Mouse (Mus musculus): ENCODE measurements around the gene B4galt5.

B4galt5 gene

GRCm38 (mm10) chr2:167363272-167364045, 14.5 kb upstream of the B4galt5 start:
- in situ Hi-C loops (cut with MboI; ENCODE audit: unreplicated experiment in 2 of 2): no loop called here

GRCm38 (mm10) chr2:167358499-167358898, 9.5 kb upstream of the B4galt5 start:
- in situ Hi-C loops (cut with MboI; ENCODE audit: unreplicated experiment in 2 of 2): no loop called here

- in situ Hi-C loops (cut with MboI; ENCODE audit: unreplicated experiment in 2 of 2): no loop called here
These were observed 7.9 kb upstream of the B4galt5 start for GRCm38 (mm10) chr2:167356885-167357284.

- in situ Hi-C loops (cut with MboI; ENCODE audit: unreplicated experiment in 2 of 2): no loop called here
These were observed 5.7 kb upstream of the B4galt5 start for GRCm38 (mm10) chr2:167354611-167355165.

GRCm38 (mm10) chr2:167354046-167354445, 5.1 kb upstream of the B4galt5 start:
- in situ Hi-C loops (cut with MboI; ENCODE audit: unreplicated experiment in 2 of 2): no loop called here

- in situ Hi-C loops (cut with MboI; ENCODE audit: unreplicated experiment in 2 of 2): no loop called here
These were observed 3.5 kb upstream of the B4galt5 start for GRCm38 (mm10) chr2:167352496-167352895.

GRCm38 (mm10) chr2:167351371-167351951, 2.5 kb upstream of the B4galt5 start:
- in situ Hi-C loops (cut with MboI; ENCODE audit: unreplicated experiment in 2 of 2): no loop called here

- in situ Hi-C loops (cut with MboI; ENCODE audit: unreplicated experiment in 2 of 2): no loop called here
These were observed 1.2 kb upstream of the B4galt5 start for GRCm38 (mm10) chr2:167350126-167350650.

- in situ Hi-C loops (cut with MboI; ENCODE audit: unreplicated experiment in 2 of 2): loop anchor here in 1 of 2 experiments (5.0 kb wide), 2 partner anchors 68 to 72 kb away; no protein-coding TSS in a partner anchor
These were observed 427 bp upstream of the B4galt5 start for GRCm38 (mm10) chr2:167349283-167349936.

- in situ Hi-C loops (cut with MboI; ENCODE audit: unreplicated experiment in 2 of 2): loop anchor here in 1 of 2 experiments (5.0 kb wide), 2 partner anchors 69 to 71 kb away; no protein-coding TSS in a partner anchor
These were observed 1.0 kb downstream of the B4galt5 start for GRCm38 (mm10) chr2:167347991-167348375.

GRCm38 (mm10) chr2:167347361-167347760, 1.6 kb downstream of the B4galt5 start:
- in situ Hi-C loops (cut with MboI; ENCODE audit: unreplicated experiment in 2 of 2): loop anchor here in 1 of 2 experiments (5.0 kb wide), 2 partner anchors 70 kb away; no protein-coding TSS in a partner anchor

- in situ Hi-C loops (cut with MboI; ENCODE audit: unreplicated experiment in 2 of 2): loop anchor here in 1 of 2 experiments (5.0 kb wide), 2 partner anchors 68 to 72 kb away; no protein-coding TSS in a partner anchor
These were observed 3.3 kb downstream of the B4galt5 start for GRCm38 (mm10) chr2:167345508-167346164.

- in situ Hi-C loops (cut with MboI; ENCODE audit: unreplicated experiment in 2 of 2): loop anchor here (5.0 kb wide), 2 partner anchors 68 to 72 kb away; no protein-coding TSS in a partner anchor
These were observed 4.0 kb downstream of the B4galt5 start for GRCm38 (mm10) chr2:167344871-167345507.

- in situ Hi-C loops (cut with MboI; ENCODE audit: unreplicated experiment in 2 of 2): loop anchor here in 1 of 2 experiments (5.0 kb wide), 1 partner anchor 74 kb away; no protein-coding TSS in a partner anchor
These were observed 5.4 kb downstream of the B4galt5 start for GRCm38 (mm10) chr2:167343369-167344140.

- in situ Hi-C loops (cut with MboI; ENCODE audit: unreplicated experiment in 2 of 2): loop anchor here in 1 of 2 experiments (5.0 kb wide), 1 partner anchor 74 kb away; no protein-coding TSS in a partner anchor
These were observed 6.1 kb downstream of the B4galt5 start for GRCm38 (mm10) chr2:167342876-167343275.

GRCm38 (mm10) chr2:167337580-167337979, 11.4 kb downstream of the B4galt5 start:
- in situ Hi-C loops (cut with MboI; ENCODE audit: unreplicated experiment in 2 of 2): no loop called here

- in situ Hi-C loops (cut with MboI; ENCODE audit: unreplicated experiment in 2 of 2): no loop called here
These were observed 11.8 kb downstream of the B4galt5 start for GRCm38 (mm10) chr2:167337214-167337512.

GRCm38 (mm10) chr2:167336384-167337213, 12.4 kb downstream of the B4galt5 start:
- in situ Hi-C loops (cut with MboI; ENCODE audit: unreplicated experiment in 2 of 2): no loop called here
